Mouse (Mus musculus) cerebellum, postnatal 25 days (tissue): Measurements from ENCODE around the gene Tsc22d4.

Experiments
- DNase-seq, 2 experiments: peaks; one replicate each; pipeline ENCODE4 v3.0.0; 2021; ENCODE audit warnings: mixed read lengths in 2 of 2

The Tsc22d4 gene

GRCm38 (mm10) chr5:137770709-137771108 lies 25.2 kb downstream of the Tsc22d4 start:
- DNase-seq, result peak in 1 of 2 experiments; percentile 49

- DNase-seq, result no peak
These were observed 27.2 kb downstream of the Tsc22d4 start for GRCm38 (mm10) chr5:137772755-137773154.

- no peak for DNase-seq
These were observed 30.2 kb downstream of the Tsc22d4 start for GRCm38 (mm10) chr5:137775587-137776290.

GRCm38 (mm10) chr5:137776408-137776918 lies 30.9 kb downstream of the Tsc22d4 start:
- DNase-seq, result no peak

- no peak for DNase-seq
These were observed 31.8 kb downstream of the Tsc22d4 start for GRCm38 (mm10) chr5:137777267-137777845.

GRCm38 (mm10) chr5:137778635-137779034 lies 33.1 kb downstream of the Tsc22d4 start, which contains the start of gene Ppp1r35:
Ppp1r35 (plus strand) TSS chr5:137778849.
- DNase-seq, result peak; percentile 97 to 99

- DNase-seq, result peak in 1 of 2 experiments; percentile 67
These were observed 33.8 kb downstream of the Tsc22d4 start for GRCm38 (mm10) chr5:137779053-137779933.

GRCm38 (mm10) chr5:137781661-137782060 lies 36.1 kb downstream of the Tsc22d4 start:
- DNase-seq, result peak in 1 of 2 experiments; percentile 7

GRCm38 (mm10) chr5:137782776-137783522 lies 37.4 kb downstream of the Tsc22d4 start:
- peak in 1 of 2 experiments; percentile 7 for DNase-seq

GRCm38 (mm10) chr5:137783901-137784540 lies 38.5 kb downstream of the Tsc22d4 start:
- peak in 1 of 2 experiments; percentile 20 for DNase-seq

- DNase-seq, result peak in 1 of 2 experiments; percentile 21
These were observed 39.0 kb downstream of the Tsc22d4 start for GRCm38 (mm10) chr5:137784546-137784945.

- DNase-seq, result peak in 1 of 2 experiments; percentile 75
These were observed 39.9 kb downstream of the Tsc22d4 start for GRCm38 (mm10) chr5:137785164-137786031.

GRCm38 (mm10) chr5:137786109-137786942 lies 40.8 kb downstream of the Tsc22d4 start:
- peak; percentile 99 to 100 for DNase-seq

- DNase-seq, result peak; percentile 98
These were observed 41.8 kb downstream of the Tsc22d4 start, which contains the start of the genes Mepce and Zcwpw1 for GRCm38 (mm10) chr5:137787151-137787928. Mepce (minus strand) TSS chr5:137787655. Zcwpw1 (plus strand) TSS chr5:137787798.

GRCm38 (mm10) chr5:137788171-137788570 lies 42.6 kb downstream of the Tsc22d4 start:
- peak; percentile 19 to 57 for DNase-seq

GRCm38 (mm10) chr5:137788946-137789531 lies 43.5 kb downstream of the Tsc22d4 start:
- no peak for DNase-seq

- DNase-seq, result no peak
These were observed 46.0 kb downstream of the Tsc22d4 start for GRCm38 (mm10) chr5:137791553-137791952.

GRCm38 (mm10) chr5:137796606-137797005 lies 51.1 kb downstream of the Tsc22d4 start:
- no peak for DNase-seq
